Mouse (Mus musculus) hindbrain, postnatal 0 days (tissue): ENCODE data around the gene Fto. TPM values are rescaled to one million over a fixed set of nuclear protein-coding genes. Genes with fewer than 3 reads are reported as not detected.

ENCODE experiments used
- ATAC-seq: fragments of 200-750 bp; cut with Nextera tagmentation; 2 replicates; pipeline ENCODE4 v1.8.0; 2017; ENCODE audit warnings: mild to moderate bottlenecking, moderate TSS enrichment, moderate library complexity
- DNase-seq: peaks from one replicate; pipeline ENCODE4 v3.0.0-alpha.2; 2015; ENCODE audit warnings: low spot score
- H3K27ac ChIP-seq: fragments of 300-500 bp; sonication (generic); 2 replicates; pipeline ENCODE4 v1.5.1; 2014; ENCODE audit warnings: mild to moderate bottlenecking
- H3K27me3 ChIP-seq: fragments of 300-500 bp; sonication (generic); 2 replicates; pipeline ENCODE4 v1.6.1; 2014; ENCODE audit warnings: low read length, mixed read lengths; ENCODE audit not compliant: insufficient read depth
- H3K36me3 ChIP-seq: fragments of 300-500 bp; sonication (generic); 2 replicates; pipeline ENCODE4 v1.6.1; 2014; ENCODE audit warnings: low read length, mixed read lengths; ENCODE audit not compliant: insufficient read depth
- H3K4me1 ChIP-seq: fragments of 300-500 bp; sonication (generic); 2 replicates; pipeline ENCODE4 v1.6.1; 2014; ENCODE audit warnings: antibody characterized with exemption, low read length, mixed read lengths; ENCODE audit not compliant: insufficient read depth
- H3K4me2 ChIP-seq: fragments of 300-500 bp; sonication (generic); 2 replicates; pipeline ENCODE4 v1.6.1; 2014; ENCODE audit warnings: low read depth, mild to moderate bottlenecking, low read length, moderate library complexity, mixed read lengths
- H3K4me3 ChIP-seq: fragments of 300-500 bp; sonication (generic); 2 replicates; pipeline ENCODE4 v1.5.1; 2014; ENCODE audit warnings: low read length
- H3K9ac ChIP-seq: fragments of 300-500 bp; sonication (generic); replicated peaks from 2 replicates; pipeline ENCODE4 v1.6.1; 2014; ENCODE audit warnings: mild to moderate bottlenecking, low read length, moderate library complexity, mixed read lengths
- H3K9me3 ChIP-seq: fragments of 300-500 bp; sonication (generic); 2 replicates; pipeline ENCODE4 v1.6.1; 2016; ENCODE audit warnings: low read length, mixed read lengths
- CTCF ChIP-seq: IDR thresholded peaks from 2 replicates; pipeline ENCODE4 v1.5.1; 2016; ENCODE audit warnings: antibody characterized with exemption, control low read depth, low read depth
- WGBS: fragments of 180-500 bp; shearing (Covaris S2); extraction: QIAGEN DNeasy Blood & Tissue Kit; methylation state at CpG from one replicate; pipeline ENCODE4 v1.1.7; 2014; 5-methylcytosine and 5-hydroxymethylcytosine counted together
- polyA plus RNA-seq: library from polyadenylated mRNA; unstranded; fragments of >200 nt; fragmentation: Nextera tagmentation; extraction: Ambion mirVana; gene quantifications from 2 replicates; pipeline ENCODE4 v1.2.1, GENCODE M21; 2015
- total RNA-seq: library from RNA; depleted of rRNA; stranded (reverse); fragments of >200 nt; gene quantifications from 2 replicates; pipeline ENCODE4 v1.2.3, GENCODE M21; 2014

The Fto gene
- total and polyA plus RNA-seq, 2 experiments from 2014 or later, result 80.7 to 122 TPM

- H3K36me3 ChIP-seq, result no peaks in the 10 kb centered on the region
- no peak overlapping the region for H3K4me3 ChIP-seq
- no peak overlapping the region for H3K9ac ChIP-seq
- DNase-seq (no peak), ATAC-seq (no peak)
- no peak for TF ChIP-seq CTCF
- no peak overlapping the region for H3K4me2 ChIP-seq
- H3K4me1 ChIP-seq, result peaks cover 15% of the 10 kb centered on the region
- no peaks in the 10 kb centered on the region for H3K9me3 ChIP-seq
- no peaks in the 10 kb centered on the region for H3K27me3 ChIP-seq
- H3K27ac ChIP-seq, result no peak overlapping the region
- WGBS, result 67% methylated on average over 11 of the region's 11 CpGs
Measured at GRCm38 (mm10) chr8:91376785-91377184, 63.5 kb downstream of the Fto start.

DNA sequence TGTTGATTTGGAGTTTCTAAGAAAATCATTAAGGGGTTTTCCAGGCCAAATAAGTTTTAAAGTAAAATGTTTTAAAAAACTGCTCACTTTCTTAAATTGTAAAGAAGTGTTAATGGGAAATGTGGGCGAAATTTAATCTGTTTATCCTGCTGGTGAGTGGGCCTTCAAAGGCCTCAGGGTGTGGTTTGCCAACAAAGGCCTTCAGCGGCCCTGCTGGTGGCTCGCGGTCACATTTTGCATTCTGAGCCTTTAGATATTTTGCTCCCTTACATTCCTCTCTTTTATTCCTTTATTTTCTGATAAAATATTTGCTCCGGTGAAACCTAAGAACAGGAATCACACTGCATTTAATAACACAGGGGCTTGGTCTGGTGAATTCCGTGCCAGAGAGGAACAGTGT is 64.0 kb downstream of the Fto start:
- WGBS, result 69% methylated on average over 6 of the region's 6 CpGs
- Histone ChIP-seq H3K9me3 (no peaks in the 10 kb centered on the region), H3K36me3 (no peaks in the 10 kb centered on the region), H3K27ac (no peak overlapping the region), H3K4me3 (no peak overlapping the region), H3K4me1 (peaks cover 15% of the 10 kb centered on the region), H3K4me2 (no peak overlapping the region), H3K27me3 (no peaks in the 10 kb centered on the region), H3K9ac (no peak overlapping the region)
- DNase-seq (no peak), ATAC-seq (no peak)
- no peak for TF ChIP-seq CTCF

DNA sequence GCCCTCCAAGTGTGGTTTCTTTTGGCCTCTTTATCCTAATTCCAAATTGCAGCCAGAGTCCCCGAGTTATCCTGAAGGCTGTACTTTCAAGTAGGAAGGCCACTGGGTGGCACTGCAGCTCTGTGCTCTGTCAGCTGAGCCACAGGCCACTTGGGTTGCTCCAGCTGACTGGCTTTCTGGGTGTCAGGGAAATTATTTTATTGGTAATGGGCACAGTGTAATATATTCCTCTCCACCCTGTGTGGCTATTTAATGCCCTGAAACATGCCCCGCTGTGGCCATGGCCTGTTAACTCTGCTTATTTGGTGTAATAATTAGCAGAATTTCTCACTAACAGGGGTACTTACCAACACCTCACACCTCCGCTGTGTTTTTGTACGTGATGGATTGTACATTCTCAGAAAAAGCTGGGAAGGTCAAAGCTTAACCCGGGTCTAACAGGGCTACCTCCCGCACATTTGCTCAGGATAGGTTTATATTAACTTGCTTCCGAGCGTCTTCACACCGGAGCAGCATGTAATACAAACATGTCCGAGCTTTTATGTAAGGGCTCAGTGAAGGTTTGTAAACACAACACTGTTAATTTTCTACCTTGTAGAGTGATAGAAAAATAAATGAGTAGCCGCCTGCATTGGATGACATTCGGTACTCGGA is 65.6 kb downstream of the Fto start:
- H3K4me3 ChIP-seq, result no peak overlapping the region
- H3K4me2 ChIP-seq, result no peak overlapping the region
- H3K4me1 ChIP-seq, result peaks cover 11% of the 10 kb centered on the region
- peak; percentile 90 for TF ChIP-seq CTCF
- H3K27me3 ChIP-seq, result no peaks in the 10 kb centered on the region
- no peaks in the 10 kb centered on the region for H3K36me3 ChIP-seq
- peak; percentile 82 for ATAC-seq
- H3K9ac ChIP-seq, result no peak overlapping the region
- DNase-seq, result peak; percentile 88
- H3K9me3 ChIP-seq, result no peaks in the 10 kb centered on the region
- H3K27ac ChIP-seq, result no peak overlapping the region
- WGBS, result 69% methylated on average over 13 of the region's 13 CpGs

DNA sequence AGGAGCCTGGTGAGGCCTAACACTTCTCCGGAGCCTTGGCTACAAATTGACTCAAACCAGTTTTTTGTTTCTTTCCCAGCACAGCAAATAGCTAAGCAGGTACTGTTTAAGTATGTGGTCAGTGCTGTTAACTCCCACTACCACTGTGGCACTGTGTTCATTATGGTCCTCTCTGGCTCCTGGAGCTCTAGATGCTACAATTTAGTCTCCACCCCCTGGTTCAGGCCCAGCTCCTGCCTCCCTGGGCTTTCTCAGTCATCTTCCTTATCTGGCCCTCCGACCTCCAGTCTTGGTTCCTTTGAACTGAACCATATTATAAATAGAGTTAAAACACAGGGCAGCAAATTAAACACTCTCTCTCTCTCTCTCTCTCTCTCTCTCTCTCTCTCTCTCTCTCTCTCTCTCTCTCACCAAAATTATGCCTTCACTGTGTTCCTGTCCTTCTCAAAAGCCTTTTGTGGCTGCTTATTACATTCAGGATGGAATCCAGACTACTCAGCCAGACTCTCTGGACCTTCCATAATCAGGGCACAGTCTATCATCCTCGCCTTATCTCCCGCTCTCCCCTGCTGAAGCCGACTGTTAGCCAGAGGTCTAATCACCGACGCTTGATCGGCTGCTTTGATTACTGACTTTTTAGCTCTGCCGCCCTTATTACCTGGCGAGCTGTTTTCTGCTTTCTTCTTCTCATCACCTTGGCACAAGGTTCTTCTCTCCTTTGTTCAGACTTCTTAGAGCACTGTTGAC is 67.6 kb downstream of the Fto start:
- 0 out of 2 replicates have a peak overlapping the region, but pooled peaks have one; percentile 3 for H3K9ac ChIP-seq
- no peak overlapping the region for H3K4me3 ChIP-seq
- no peak for DNase-seq
- no peak overlapping the region for H3K27ac ChIP-seq
- H3K9me3 ChIP-seq, result no peaks in the 10 kb centered on the region
- WGBS, result 37% methylated on average over 10 of the region's 10 CpGs
- no peak for TF ChIP-seq CTCF
- no peaks in the 10 kb centered on the region for H3K36me3 ChIP-seq
- ATAC-seq, result no peak
- no peaks in the 10 kb centered on the region for H3K27me3 ChIP-seq
- H3K4me1 ChIP-seq, result peaks cover 14% of the 10 kb centered on the region
- no peak overlapping the region for H3K4me2 ChIP-seq

DNA sequence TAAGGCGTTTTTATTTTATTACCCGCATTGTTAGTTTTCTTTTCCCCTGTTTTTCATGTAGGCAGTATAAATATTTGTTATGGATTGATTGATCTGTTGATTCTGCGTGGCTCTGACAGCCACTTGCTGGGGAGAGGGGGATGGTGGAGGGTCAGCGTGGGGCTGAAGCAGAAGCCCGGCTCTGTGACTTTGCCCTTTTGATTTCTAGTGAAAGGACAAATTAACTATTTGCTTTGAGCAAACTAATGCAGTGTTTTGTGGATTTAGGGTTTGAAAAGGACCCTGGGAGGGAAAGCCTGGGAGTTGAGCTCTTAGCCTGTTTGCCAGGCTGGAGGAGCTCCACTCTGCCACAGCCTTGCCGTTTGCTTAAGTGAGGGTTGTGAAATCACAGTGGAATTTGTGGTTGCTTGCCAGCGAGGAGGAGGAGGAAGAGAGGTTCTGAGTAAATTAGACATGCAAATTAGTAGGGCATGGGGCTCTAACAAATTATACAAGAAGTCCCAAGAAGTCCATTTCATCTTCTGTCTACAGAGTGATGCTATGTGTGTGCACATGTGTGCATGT is 68.3 kb downstream of the Fto start:
- Histone ChIP-seq H3K9ac (0 out of 2 replicates have a peak overlapping the region, but pooled peaks have one; percentile 3), H3K4me3 (no peak overlapping the region), H3K9me3 (no peaks in the 10 kb centered on the region), H3K36me3 (no peaks in the 10 kb centered on the region), H3K27me3 (no peaks in the 10 kb centered on the region), H3K4me2 (no peak overlapping the region), H3K27ac (no peak overlapping the region), H3K4me1 (peaks cover 12% of the 10 kb centered on the region)
- 28% methylated on average over 7 of the region's 7 CpGs for WGBS
- no peak for TF ChIP-seq CTCF
- peak; percentile 15 for DNase-seq
- ATAC-seq, result no peak

DNA sequence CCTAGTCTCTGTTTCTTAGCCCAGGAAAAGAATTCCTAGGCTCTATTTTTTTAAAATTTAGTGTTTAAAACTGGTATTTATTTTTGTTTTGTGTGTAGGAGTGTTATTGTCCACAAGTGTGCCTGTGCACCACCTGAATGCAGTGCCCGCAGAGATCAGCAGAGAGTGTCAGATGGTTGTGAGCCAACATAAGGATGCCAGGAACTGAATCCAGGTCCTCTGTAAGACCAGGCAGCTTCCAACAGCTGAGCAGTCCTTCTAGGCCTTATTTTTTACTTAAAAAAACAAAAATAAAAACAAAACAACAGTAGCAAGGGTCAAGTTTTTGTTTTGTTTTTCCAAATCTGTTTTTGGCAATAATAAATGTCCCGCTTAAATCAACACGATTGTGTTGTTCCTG is 69.9 kb downstream of the Fto start:
- Histone ChIP-seq H3K27ac (no peak overlapping the region), H3K4me1 (peaks cover 10% of the 10 kb centered on the region), H3K36me3 (no peaks in the 10 kb centered on the region), H3K4me2 (no peak overlapping the region), H3K9ac (no peak overlapping the region), H3K27me3 (no peaks in the 10 kb centered on the region), H3K4me3 (no peak overlapping the region), H3K9me3 (no peaks in the 10 kb centered on the region)
- no peak for DNase-seq
- WGBS, result 80% methylated on average over 3 of the region's 3 CpGs
- ATAC-seq, result no peak
- no peak for TF ChIP-seq CTCF
